Mouse (Mus musculus) hindbrain, postnatal 0 days (tissue): ENCODE measurements around the gene Elfn2. TPM values are rescaled to one million over a fixed set of nuclear protein-coding genes. Genes with fewer than 3 reads are reported as not detected.

Experiments used
- ATAC-seq: fragments of 200-750 bp; cut with Nextera tagmentation; 2 replicates; pipeline ENCODE4 v1.8.0; 2017; ENCODE audit warnings: mild to moderate bottlenecking, moderate TSS enrichment, moderate library complexity
- DNase-seq: peaks from one replicate; pipeline ENCODE4 v3.0.0-alpha.2; 2015; ENCODE audit warnings: low spot score
- H3K27ac ChIP-seq: fragments of 300-500 bp; sonication (generic); 2 replicates; pipeline ENCODE4 v1.5.1; 2014; ENCODE audit warnings: mild to moderate bottlenecking
- H3K27me3 ChIP-seq: fragments of 300-500 bp; sonication (generic); 2 replicates; pipeline ENCODE4 v1.6.1; 2014; ENCODE audit warnings: low read length, mixed read lengths; ENCODE audit not compliant: insufficient read depth
- H3K36me3 ChIP-seq: fragments of 300-500 bp; sonication (generic); 2 replicates; pipeline ENCODE4 v1.6.1; 2014; ENCODE audit warnings: low read length, mixed read lengths; ENCODE audit not compliant: insufficient read depth
- H3K4me1 ChIP-seq: fragments of 300-500 bp; sonication (generic); 2 replicates; pipeline ENCODE4 v1.6.1; 2014; ENCODE audit warnings: antibody characterized with exemption, low read length, mixed read lengths; ENCODE audit not compliant: insufficient read depth
- H3K4me2 ChIP-seq: fragments of 300-500 bp; sonication (generic); 2 replicates; pipeline ENCODE4 v1.6.1; 2014; ENCODE audit warnings: low read depth, mild to moderate bottlenecking, low read length, moderate library complexity, mixed read lengths
- H3K4me3 ChIP-seq: fragments of 300-500 bp; sonication (generic); 2 replicates; pipeline ENCODE4 v1.5.1; 2014; ENCODE audit warnings: low read length
- H3K9ac ChIP-seq: fragments of 300-500 bp; sonication (generic); replicated peaks from 2 replicates; pipeline ENCODE4 v1.6.1; 2014; ENCODE audit warnings: mild to moderate bottlenecking, low read length, moderate library complexity, mixed read lengths
- H3K9me3 ChIP-seq: fragments of 300-500 bp; sonication (generic); 2 replicates; pipeline ENCODE4 v1.6.1; 2016; ENCODE audit warnings: low read length, mixed read lengths
- CTCF ChIP-seq: IDR thresholded peaks from 2 replicates; pipeline ENCODE4 v1.5.1; 2016; ENCODE audit warnings: antibody characterized with exemption, control low read depth, low read depth
- WGBS: fragments of 180-500 bp; shearing (Covaris S2); extraction: QIAGEN DNeasy Blood & Tissue Kit; methylation state at CpG from one replicate; pipeline ENCODE4 v1.1.7; 2014; 5-methylcytosine and 5-hydroxymethylcytosine counted together
- polyA plus RNA-seq: library from polyadenylated mRNA; unstranded; fragments of >200 nt; fragmentation: Nextera tagmentation; extraction: Ambion mirVana; gene quantifications from 2 replicates; pipeline ENCODE4 v1.2.1, GENCODE M21; 2015
- total RNA-seq: library from RNA; depleted of rRNA; stranded (reverse); fragments of >200 nt; gene quantifications from 2 replicates; pipeline ENCODE4 v1.2.3, GENCODE M21; 2014

Gene Elfn2
- total and polyA plus RNA-seq, 2 experiments from 2014 or later: 9.1 to 40.9 TPM

GRCm38 (mm10) chr15:78704007-78704406 is 14.6 kb downstream of the Elfn2 start:
- no peak overlapping the region for H3K27ac ChIP-seq
- H3K9me3 ChIP-seq: no peaks in the 10 kb centered on the region
- DNase-seq (no peak), ATAC-seq (no peak)
- no peak overlapping the region for H3K4me2 ChIP-seq
- 0 out of 2 replicates have a peak, but pooled peaks cover 3% of the 10 kb centered on the region for H3K4me1 ChIP-seq
- H3K27me3 ChIP-seq: no peaks in the 10 kb centered on the region
- TF ChIP-seq CTCF: no peak
- WGBS: 85% methylated on average over 3 of the region's 3 CpGs
- H3K4me3 ChIP-seq: no peak overlapping the region
- no peaks in the 10 kb centered on the region for H3K36me3 ChIP-seq
- no peak overlapping the region for H3K9ac ChIP-seq

- Histone ChIP-seq H3K4me1 (peaks cover 15% of the 10 kb centered on the region; the same call in 1 of the 2 replicates), H3K4me2 (no peak overlapping the region), H3K27me3 (no peaks in the 10 kb centered on the region), H3K4me3 (no peak overlapping the region), H3K36me3 (no peaks in the 10 kb centered on the region), H3K27ac (no peak overlapping the region), H3K9me3 (no peaks in the 10 kb centered on the region), H3K9ac (no peak overlapping the region)
- DNase-seq (no peak), ATAC-seq (no peak)
- WGBS: 85% methylated on average over 2 of the region's 2 CpGs
- TF ChIP-seq CTCF: no peak
These were observed 18.2 kb downstream of the Elfn2 start for GRCm38 (mm10) chr15:78700420-78700819.

- Histone ChIP-seq H3K36me3 (no peaks in the 10 kb centered on the region), H3K4me3 (no peak overlapping the region), H3K9ac (no peak overlapping the region), H3K27me3 (no peaks in the 10 kb centered on the region), H3K27ac (no peak overlapping the region), H3K4me2 (no peak overlapping the region), H3K4me1 (peaks cover 15% of the 10 kb centered on the region; the same call in 1 of the 2 replicates), H3K9me3 (no peaks in the 10 kb centered on the region)
- no peak for TF ChIP-seq CTCF
- DNase-seq: no peak
- ATAC-seq: no peak
- WGBS: 62% methylated on average over 3 of the region's 3 CpGs
These were observed 19.1 kb downstream of the Elfn2 start for GRCm38 (mm10) chr15:78699513-78699912.

DNA sequence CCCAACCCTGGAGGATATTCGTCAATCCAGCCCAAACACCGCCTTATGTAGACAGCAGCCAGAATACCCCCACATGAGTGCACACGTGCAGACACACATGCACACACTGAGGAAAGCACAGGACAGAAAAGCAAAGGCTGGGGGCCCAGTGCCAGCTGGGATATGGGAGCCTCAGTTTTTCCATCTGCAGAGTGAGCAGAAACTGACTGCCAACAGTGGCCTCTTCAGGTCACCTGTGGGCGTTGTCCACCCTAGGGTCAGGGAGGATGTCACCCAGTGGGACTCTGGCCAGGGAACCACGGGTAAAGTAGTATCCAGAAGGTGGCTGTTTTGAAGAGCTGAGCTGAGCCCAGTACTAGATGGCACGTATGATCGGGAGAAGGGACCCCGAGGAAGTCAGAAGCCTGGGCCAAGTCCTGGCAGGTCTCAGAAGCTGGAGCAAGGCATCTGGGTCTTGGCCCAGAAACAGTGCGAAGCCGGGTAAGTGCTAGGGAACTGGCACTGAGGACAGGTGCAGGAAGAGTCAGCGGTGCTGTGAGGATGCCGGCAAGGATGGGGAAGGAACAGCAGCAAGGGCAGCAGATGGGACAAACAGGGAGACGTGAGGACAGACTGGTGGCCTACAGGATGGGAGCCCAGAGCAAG is 20.0 kb downstream of the Elfn2 start:
- Histone ChIP-seq H3K9me3 (no peaks in the 10 kb centered on the region), H3K27me3 (no peaks in the 10 kb centered on the region), H3K4me3 (no peak overlapping the region), H3K4me2 (no peak overlapping the region), H3K9ac (no peak overlapping the region), H3K27ac (peak overlapping the region; percentile 17), H3K4me1 (peaks cover 15% of the 10 kb centered on the region; the same call in 1 of the 2 replicates), H3K36me3 (no peaks in the 10 kb centered on the region)
- no peak for DNase-seq
- TF ChIP-seq CTCF: no peak
- peak; percentile 43 for ATAC-seq
- 45% methylated on average over 13 of the region's 13 CpGs for WGBS

DNA sequence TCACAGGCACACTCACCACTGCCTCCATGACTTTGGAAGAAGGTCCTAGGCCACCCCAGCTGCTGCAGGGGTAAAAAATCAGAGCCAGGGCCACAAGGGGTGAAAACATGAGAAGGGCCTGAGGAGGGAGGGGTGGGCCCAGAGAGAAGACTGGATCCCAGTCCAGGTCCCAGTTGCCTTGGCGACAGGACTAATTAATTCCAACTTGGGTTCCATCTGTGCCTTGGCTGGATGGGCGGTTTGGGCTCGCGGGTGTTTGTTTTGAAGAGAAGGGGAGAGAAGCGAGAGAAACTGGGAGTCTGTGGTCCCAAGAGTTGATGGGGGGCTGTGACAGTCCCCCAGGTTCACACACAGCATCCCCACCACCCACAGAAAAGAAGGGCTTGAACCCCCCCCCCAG is 20.5 kb downstream of the Elfn2 start:
- peak overlapping the region; percentile 17 for H3K27ac ChIP-seq
- 13% methylated on average over 5 of the region's 5 CpGs for WGBS
- H3K4me3 ChIP-seq: no peak overlapping the region
- TF ChIP-seq CTCF: no peak
- DNase-seq (peak; percentile 81), ATAC-seq (peak; percentile 58)
- H3K4me1 ChIP-seq: peaks cover 15% of the 10 kb centered on the region; the same call in 1 of the 2 replicates
- H3K36me3 ChIP-seq: no peaks in the 10 kb centered on the region
- H3K27me3 ChIP-seq: no peaks in the 10 kb centered on the region
- H3K9ac ChIP-seq: no peak overlapping the region
- no peaks in the 10 kb centered on the region for H3K9me3 ChIP-seq
- H3K4me2 ChIP-seq: no peak overlapping the region; the same call in 1 of the 2 replicates

DNA sequence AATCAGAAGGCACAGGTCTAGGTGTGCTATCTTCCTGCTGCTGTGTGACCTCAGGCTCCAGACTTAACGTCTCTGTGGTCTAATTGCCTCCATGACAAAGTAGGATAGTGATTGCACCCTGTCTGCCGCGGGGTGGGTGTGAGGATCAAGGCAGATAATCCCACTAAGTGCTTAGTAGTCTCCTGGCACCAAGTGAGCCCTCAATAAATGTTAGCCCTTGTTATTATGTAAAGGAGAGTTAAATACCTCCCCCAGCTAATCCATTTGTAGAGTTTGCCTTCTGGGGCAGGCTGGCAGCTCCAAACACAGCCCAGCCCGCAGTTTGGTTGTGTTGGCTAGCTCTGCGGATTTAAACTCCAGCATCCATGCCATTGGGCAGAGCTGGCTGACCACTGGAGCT is 22.8 kb downstream of the Elfn2 start:
- no peak for ATAC-seq
- Histone ChIP-seq H3K9me3 (no peaks in the 10 kb centered on the region), H3K4me3 (no peak overlapping the region), H3K4me1 (peaks cover 15% of the 10 kb centered on the region; the same call in 1 of the 2 replicates), H3K27me3 (no peaks in the 10 kb centered on the region), H3K36me3 (no peaks in the 10 kb centered on the region), H3K4me2 (no peak overlapping the region), H3K27ac (no peak overlapping the region), H3K9ac (no peak overlapping the region)
- DNase-seq: no peak
- 33% methylated on average over 5 of the region's 5 CpGs for WGBS
- no peak for TF ChIP-seq CTCF

- no peak overlapping the region for H3K4me3 ChIP-seq
- no peaks in the 10 kb centered on the region for H3K36me3 ChIP-seq
- DNase-seq: no peak
- H3K27me3 ChIP-seq: no peaks in the 10 kb centered on the region
- no peak overlapping the region; the same call in 1 of the 2 replicates for H3K27ac ChIP-seq
- peaks cover 4% of the 10 kb centered on the region; the same call in 1 of the 2 replicates for H3K4me1 ChIP-seq
- no peaks in the 10 kb centered on the region for H3K9me3 ChIP-seq
- H3K9ac ChIP-seq: no peak overlapping the region
- WGBS: 36% methylated on average over 8 of the region's 8 CpGs
- no peak overlapping the region for H3K4me2 ChIP-seq
- peak; percentile 27; the same call in 1 of the 2 replicates for ATAC-seq
- no peak for TF ChIP-seq CTCF
These were observed 26.1 kb downstream of the Elfn2 start for GRCm38 (mm10) chr15:78692505-78692904.
